ENCODE assay signal across 10 mouse cellular contexts in genomic region chr14:86327646-86328045, GRCm38 (mm10).
DNase-seq lines count a peak whose midpoint lies in the region; ATAC-seq lines count a peak whose summit lies in the region.
"Had no signal": no experiment of that assay in that cellular context is flagged by ENCODE, and none has a peak within 500 bp of the region (broad histone marks: within the 10 kb centered on the region; RNA-seq: fewer than 3 reads in every experiment).

No protein-coding gene starts in this region.

- DNase-seq in brain, adult 2 months (ENCODE audit: low read depth, low spot score): peak; percentile 78
- DNase-seq in layer of hippocampus, adult 11-12 months (ENCODE audit: low spot score): peak; percentile 48
- peak; percentile 29 to 42 for DNase-seq in left cerebral cortex, postnatal 36 days (ENCODE audit: low spot score in 2 of 2)
- DNase-seq in urinary bladder, postnatal 25 days (ENCODE audit: low spot score): no peak
- no peak for DNase-seq in cerebellum, adult 18-20 months
- DNase-seq: adrenal gland, postnatal 10 days; cerebellum, postnatal 36 days; kidney, postnatal 25 days had no signal

- no peak overlapping the region for H3K27ac ChIP-seq in forebrain, embryonic 16.5 days (ENCODE audit: low read length)

- no peak overlapping the region for H3K9ac ChIP-seq in forebrain, embryonic 16.5 days (replicated peaks; ENCODE audit: low read depth, low read length)

- no peaks in the 10 kb centered on the region for H3K9me3 ChIP-seq in forebrain, embryonic 16.5 days (ENCODE audit: control insufficient read depth, low read length)

- H3K4me3 ChIP-seq in forebrain, embryonic 16.5 days (replicated peaks; ENCODE audit: low read length): no peak overlapping the region

- H3K4me2 ChIP-seq in forebrain, embryonic 16.5 days (ENCODE audit: low read length): no peak overlapping the region

- no peaks in the 10 kb centered on the region for H3K27me3 ChIP-seq in forebrain, embryonic 16.5 days (replicated peaks; ENCODE audit: control insufficient read depth, insufficient read depth, low read length)

- no peaks in the 10 kb centered on the region for H3K4me1 ChIP-seq in forebrain, embryonic 16.5 days (replicated peaks; ENCODE audit: control insufficient read depth, insufficient read depth, low read length)

- WGBS in forebrain, embryonic 16.5 days: 45% methylated on average over 9 of the region's 9 CpGs

- H3K36me3 ChIP-seq in forebrain, embryonic 16.5 days (ENCODE audit: control insufficient read depth, insufficient read depth): no peaks in the 10 kb centered on the region

- peak; percentile 77 for ATAC-seq in forebrain, embryonic 16.5 days
- no peak for ATAC-seq in granulocyte monocyte progenitor cell, adult 5-6 weeks (replicated peaks; ENCODE audit: poor library complexity, severe bottlenecking)

- intact Hi-C loops in left cerebral cortex, postnatal 36 days (cut with DNase I): loop anchor here (5.0 kb wide), 1 partner anchor 420 kb away; no protein-coding TSS in a partner anchor

Comparison
In these comparisons a context has a peak if more than half of its experiments do, and no peak if none do; other contexts are left out.
1. DNase-seq: peak in brain, adult 2 months (single experiment), layer of hippocampus, adult 11-12 months (single experiment) and left cerebral cortex, postnatal 36 days (2 of 2); none in urinary bladder, postnatal 25 days (single experiment) and cerebellum, adult 18-20 months (0 of 2).